Mouse (Mus musculus) lung, postnatal 0 days (tissue): Measurements from ENCODE around the gene Cpm.
"Not testable (repeated sequence)": the region's sequence is repeated elsewhere in the genome, so short reads cannot be mapped to it uniquely, and the experiment has no call there.

Source experiments
- CTCF ChIP-seq: IDR thresholded peaks from 2 replicates; pipeline ENCODE4 v1.5.1; 2016; ENCODE audit warnings: antibody characterized with exemption, mild to moderate bottlenecking
- EP300 ChIP-seq: IDR thresholded peaks from 2 replicates; pipeline ENCODE4 v1.6.1; 2016; ENCODE audit warnings: antibody characterized with exemption, mild to moderate bottlenecking, control low read depth

DNA sequence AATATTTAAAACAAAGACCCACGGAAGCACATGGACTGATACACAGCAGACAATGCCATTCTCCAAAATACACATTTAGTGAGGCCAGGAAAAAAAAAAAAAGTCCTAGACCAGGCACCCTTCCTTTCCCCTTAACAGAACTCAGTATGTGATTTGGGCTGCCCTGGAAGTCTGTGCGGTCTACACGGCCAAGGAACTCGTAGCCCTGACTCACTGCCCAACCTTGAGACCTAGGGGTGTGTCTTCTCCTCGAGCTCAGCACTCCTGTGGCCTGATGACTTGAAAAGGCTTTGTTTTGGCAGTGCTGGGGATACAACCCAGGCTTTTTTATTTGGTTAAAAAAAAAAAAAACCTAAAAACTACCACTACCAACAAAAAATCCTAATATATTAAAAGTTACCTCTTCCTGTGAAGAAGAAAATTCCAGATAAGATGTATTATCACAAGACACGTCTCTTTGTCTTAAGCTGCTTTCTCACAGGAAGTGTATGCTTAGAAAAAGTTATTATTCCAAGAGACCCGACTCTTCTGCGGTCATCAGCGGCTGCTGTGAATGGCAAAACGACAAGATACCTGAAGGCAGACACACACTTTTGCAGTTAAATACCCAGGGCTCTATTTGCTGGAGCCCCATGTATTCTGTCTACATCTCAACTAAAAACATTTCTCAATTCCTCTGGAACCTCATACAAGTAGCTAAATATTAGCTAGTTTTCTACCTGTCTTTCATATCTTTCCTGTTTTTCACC is 105.0 kb downstream of the Cpm start:
- not testable (repeated sequence) for TF ChIP-seq CTCF, EP300
